Mouse (Mus musculus) embryo, embryonic 9.5 days (tissue): Measurements from ENCODE around the gene Ptges3l.
"Not testable (repeated sequence)": the region's sequence is repeated elsewhere in the genome, so short reads cannot be mapped to it uniquely, and the experiment has no call there.

ENCODE experiments used
- DNase-seq: peaks from one replicate; pipeline ENCODE4 v3.0.0-alpha.2; 2017; ENCODE audit errors: extremely low spot score

Gene Ptges3l

GRCm38 (mm10) chr11:101424925-101425813 lies at the start of gene Ptges3l, which contains the start of gene Rundc1:
Ptges3l (minus strand) TSS chr11:101425333.
Rundc1 (plus strand) TSS chr11:101425085.
- DNase-seq: peak; percentile 98

DNA sequence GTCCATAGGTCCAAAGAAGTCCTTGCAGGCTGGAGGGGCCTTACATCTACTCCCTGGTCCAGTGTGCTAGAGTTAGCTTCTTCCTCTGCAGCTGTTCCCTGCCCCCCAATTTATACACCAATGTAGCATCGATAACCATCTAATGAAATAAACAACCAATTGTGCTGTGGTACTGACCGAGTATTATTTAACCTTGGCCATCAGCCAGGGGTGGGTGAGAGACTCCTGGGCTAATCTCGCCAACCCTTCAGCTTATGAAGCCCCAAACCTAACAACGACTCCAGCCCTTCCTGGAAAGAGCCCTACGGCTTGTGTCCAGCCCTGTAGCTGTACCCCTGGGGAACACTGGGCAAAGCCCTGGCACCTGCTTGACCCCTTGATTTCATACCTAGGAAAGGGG lies 49.2 kb upstream of the Ptges3l start:
- no peak for DNase-seq

DNA sequence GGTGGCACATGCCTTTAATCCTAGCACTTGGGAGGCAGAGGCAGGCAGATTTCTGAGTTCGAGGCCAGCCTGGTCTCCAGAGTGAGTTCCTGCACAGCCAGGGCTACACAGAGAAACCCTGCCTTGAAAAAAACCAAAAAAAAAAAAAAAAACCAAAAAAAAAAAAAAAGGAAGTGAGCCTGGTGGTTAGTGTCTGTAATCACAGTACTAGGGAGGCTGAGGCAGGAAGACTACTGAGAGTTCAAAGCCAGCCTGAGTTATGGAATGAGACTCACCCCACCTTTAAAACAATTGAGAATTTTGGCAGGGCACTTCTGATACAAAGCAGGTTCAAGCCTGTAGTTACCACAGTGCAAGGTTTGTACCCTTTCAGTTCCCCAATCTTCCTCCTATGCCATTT lies 48.6 kb upstream of the Ptges3l start:
- not testable (repeated sequence) for DNase-seq

DNA sequence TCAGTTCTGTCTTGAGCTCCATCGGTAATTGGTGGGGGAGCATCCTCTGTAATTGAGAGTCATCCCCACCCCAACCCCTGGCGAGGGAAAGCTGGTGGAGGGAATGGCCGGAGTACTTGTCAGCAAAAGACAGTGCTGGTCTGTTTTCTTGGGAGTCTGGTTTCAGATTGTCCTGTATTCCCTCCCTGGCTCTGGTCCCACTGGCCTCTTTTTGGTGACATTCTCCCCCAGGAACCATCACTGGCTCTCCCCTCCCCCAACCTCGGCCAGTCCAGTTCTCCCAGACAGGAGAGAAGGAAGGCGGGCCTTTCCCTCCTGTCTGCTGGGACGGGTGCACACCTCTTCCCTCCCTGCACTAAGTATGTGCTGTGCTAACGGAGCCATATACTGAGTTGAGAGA lies 47.2 kb upstream of the Ptges3l start:
- no peak for DNase-seq

- DNase-seq: no peak
Measured at GRCm38 (mm10) chr11:101471926-101472325, 46.8 kb upstream of the Ptges3l start.

DNA sequence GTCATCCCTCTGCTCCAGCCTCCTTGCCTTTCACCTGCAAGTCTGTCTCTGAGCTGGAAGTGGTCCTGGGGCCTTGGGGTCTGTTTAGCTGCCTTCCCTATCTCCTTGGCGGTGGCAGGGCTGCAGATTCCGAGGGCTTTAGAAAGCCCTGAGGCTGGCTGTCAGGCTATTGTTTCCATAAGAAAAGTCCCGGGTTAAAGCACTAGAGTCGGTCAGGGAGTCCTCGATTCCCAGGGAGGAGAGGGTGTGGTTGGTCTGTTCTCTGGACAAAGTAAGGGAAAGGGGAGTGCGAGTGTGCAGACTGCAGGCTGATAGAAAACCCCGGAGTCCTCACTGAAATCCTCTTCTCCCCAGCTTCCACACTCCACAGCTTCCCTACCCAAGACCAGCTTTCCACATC lies 45.1 kb upstream of the Ptges3l start:
- DNase-seq: no peak

- no peak for DNase-seq
Measured at GRCm38 (mm10) chr11:101469155-101469554, 44.0 kb upstream of the Ptges3l start.

DNA sequence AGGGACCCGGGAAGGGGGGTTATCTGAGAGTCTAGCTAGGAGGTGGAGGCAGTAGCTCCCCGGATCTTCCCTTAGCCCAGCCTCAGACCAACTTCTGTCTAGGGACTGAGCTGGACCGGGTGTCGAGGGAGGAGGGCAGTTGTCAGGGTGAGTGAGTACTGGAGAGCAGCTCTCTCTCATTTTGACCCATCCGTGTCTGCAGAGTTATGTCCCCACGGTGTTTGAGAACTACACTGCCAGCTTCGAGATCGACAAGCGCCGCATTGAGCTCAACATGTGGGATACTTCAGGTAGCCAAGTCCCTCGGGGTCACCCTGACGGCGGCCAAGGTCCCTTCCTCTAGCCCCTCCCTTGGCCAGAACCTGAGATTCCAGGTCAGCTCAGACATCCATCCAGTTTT lies 43.6 kb upstream of the Ptges3l start:
- DNase-seq: no peak

DNA sequence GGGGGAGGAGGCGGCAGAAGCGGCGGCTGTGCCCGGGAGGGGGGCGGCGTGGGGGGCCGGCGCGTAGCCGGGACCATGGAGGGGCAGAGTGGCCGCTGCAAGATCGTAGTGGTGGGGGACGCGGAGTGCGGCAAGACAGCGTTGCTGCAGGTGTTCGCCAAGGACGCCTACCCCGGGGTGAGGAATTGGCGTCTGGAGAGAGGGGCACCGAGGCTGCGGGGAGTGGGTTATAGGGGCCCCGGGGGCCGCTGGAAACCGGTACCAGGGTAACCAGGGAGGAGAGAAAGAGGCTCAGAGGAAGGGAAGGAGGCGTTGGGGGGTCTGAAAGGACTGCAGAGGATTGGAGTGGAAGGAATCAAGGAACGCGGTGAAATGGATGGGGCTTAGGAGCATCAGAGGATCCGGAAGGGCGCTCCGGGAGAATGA lies 43.1 kb upstream of the Ptges3l start:
- no peak for DNase-seq

GRCm38 (mm10) chr11:101467477-101468262 lies 42.5 kb upstream of the Ptges3l start:
- peak; percentile 87 for DNase-seq

- not testable (repeated sequence) for DNase-seq
Measured at GRCm38 (mm10) chr11:101466552-101466950, 41.4 kb upstream of the Ptges3l start.

DNA sequence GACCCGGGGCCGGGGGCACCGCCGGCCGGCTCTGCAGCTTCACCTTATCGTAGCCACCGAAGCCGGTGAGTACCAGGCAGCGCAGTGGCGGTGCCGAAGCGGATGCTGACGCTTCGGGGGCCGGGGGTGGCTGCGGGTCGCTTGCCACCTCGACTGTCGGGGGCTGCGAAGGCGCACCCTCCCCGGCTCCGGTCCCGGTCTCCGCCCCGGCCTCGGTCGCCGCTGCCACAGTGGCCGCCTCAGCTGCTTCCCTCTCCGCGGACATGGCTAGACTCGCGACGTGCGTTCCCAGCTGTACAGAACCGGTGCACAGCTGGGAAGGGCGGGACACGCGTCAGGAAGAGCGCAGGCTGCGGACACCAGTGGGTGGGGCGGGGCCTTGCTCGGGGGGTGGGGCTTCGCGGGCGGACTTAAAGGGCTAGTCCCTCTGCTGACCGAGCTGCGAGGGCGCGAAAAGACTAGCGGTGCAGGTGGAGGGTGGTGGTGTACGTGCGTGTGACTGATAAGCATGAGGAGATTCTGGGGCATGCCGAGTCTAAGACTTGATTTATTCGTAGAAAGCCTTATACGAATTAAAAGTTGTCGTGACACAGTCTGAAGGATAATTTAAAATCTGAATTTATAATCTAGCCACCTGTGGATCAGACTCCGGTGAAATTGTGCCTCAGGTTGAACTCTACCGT lies 40.9 kb upstream of the Ptges3l start, which contains the start of gene Vat1:
Gene Vat1 (minus strand): TSS at position 362 of the 683 bp plus-strand sequence.
- peak; percentile 80 for DNase-seq

- DNase-seq: peak; percentile 65
Measured at GRCm38 (mm10) chr11:101465101-101465868, 40.2 kb upstream of the Ptges3l start.

GRCm38 (mm10) chr11:101464211-101465100 lies 39.3 kb upstream of the Ptges3l start, which contains the start of gene Rnd2:
Rnd2 (plus strand) TSS chr11:101464999.
- no peak for DNase-seq

- DNase-seq: no peak
Measured at GRCm38 (mm10) chr11:101462583-101463440, 37.7 kb upstream of the Ptges3l start.

GRCm38 (mm10) chr11:101462141-101462540 lies 37.0 kb upstream of the Ptges3l start:
- DNase-seq: no peak

DNA sequence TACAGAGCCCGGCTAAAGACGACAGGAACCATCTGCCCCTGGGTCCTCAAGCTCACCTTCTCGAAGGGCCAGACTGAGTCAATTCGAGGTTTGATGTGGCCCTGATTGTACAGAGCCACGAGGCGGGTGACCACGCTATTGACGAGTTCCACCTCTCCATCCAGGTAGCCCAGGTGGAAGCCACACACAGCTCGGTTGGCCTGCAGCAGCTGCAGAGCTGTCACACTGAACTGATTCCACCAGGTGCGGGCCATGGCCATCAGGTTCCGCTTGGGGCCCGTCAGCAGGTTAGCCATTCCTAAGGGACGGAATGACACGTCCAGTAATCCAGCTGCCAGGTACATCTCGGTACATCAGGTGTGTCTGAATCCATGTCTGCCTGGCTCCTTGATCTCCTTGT lies 35.2 kb upstream of the Ptges3l start:
- DNase-seq: no peak

GRCm38 (mm10) chr11:101459716-101460115 lies 34.6 kb upstream of the Ptges3l start:
- no peak for DNase-seq

DNA sequence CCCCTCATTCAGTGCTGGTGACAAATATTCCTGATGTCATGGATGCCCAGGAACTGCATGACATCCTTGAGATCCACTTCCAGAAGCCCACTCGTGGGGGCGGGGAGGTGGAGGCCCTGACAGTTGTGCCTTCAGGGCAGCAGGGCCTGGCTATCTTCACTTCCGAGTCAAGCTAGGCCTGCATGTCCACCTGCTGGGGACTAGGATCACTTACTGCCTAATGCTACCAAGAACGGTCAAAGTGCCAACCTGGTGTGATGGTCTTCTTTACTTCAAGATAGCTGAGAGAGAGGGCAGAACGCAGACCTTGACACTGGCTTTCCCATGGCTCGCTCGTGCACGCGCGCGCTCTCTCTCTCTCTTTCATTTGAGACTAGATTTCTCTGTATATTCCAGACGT lies 33.1 kb upstream of the Ptges3l start:
- no peak for DNase-seq
